Mouse (Mus musculus): ENCODE data around the gene Cic.

The Cic gene

GRCm38 (mm10) chr7:25267301-25267750 is at the start of gene Cic:
TSS of gene Cic (plus strand) at chr7:25267704.
- DNase-seq (ENCODE audit: low read depth, low spot score) = peak; percentile 100

- DNase-seq (ENCODE audit: low read depth, low spot score) = peak; percentile 78
Measured at GRCm38 (mm10) chr7:25218705-25219415, 48.6 kb upstream of the Cic start.

GRCm38 (mm10) chr7:25219416-25219750 is 48.1 kb upstream of the Cic start:
- DNase-seq (ENCODE audit: low read depth, low spot score) = no peak

GRCm38 (mm10) chr7:25219756-25220456 is 47.6 kb upstream of the Cic start:
- DNase-seq (ENCODE audit: low read depth, low spot score) = peak; percentile 98

GRCm38 (mm10) chr7:25220457-25221101 is 46.9 kb upstream of the Cic start, which contains the start of gene Dedd2:
TSS of gene Dedd2 (minus strand) at chr7:25220615.
- DNase-seq (ENCODE audit: low read depth, low spot score) = peak; percentile 61

GRCm38 (mm10) chr7:25221102-25221883 is 46.2 kb upstream of the Cic start, which contains the start of gene Zfp526:
TSS of gene Zfp526 (plus strand) at chr7:25221425.
- peak; percentile 99 for DNase-seq (ENCODE audit: low read depth, low spot score)

GRCm38 (mm10) chr7:25222275-25222967 is 45.1 kb upstream of the Cic start:
- no peak for DNase-seq (ENCODE audit: low read depth, low spot score)

- no peak for DNase-seq (ENCODE audit: low read depth, low spot score)
Measured at GRCm38 (mm10) chr7:25227523-25228300, 39.8 kb upstream of the Cic start.

GRCm38 (mm10) chr7:25230690-25231285 is 36.7 kb upstream of the Cic start:
- no peak for DNase-seq (ENCODE audit: low read depth, low spot score)

GRCm38 (mm10) chr7:25232101-25232648 is 35.3 kb upstream of the Cic start:
- peak; percentile 40 for DNase-seq (ENCODE audit: low read depth, low spot score)

- DNase-seq (ENCODE audit: low read depth, low spot score) = no peak
Measured at GRCm38 (mm10) chr7:25233061-25233460, 34.4 kb upstream of the Cic start.

- no peak for DNase-seq (ENCODE audit: low read depth, low spot score)
Measured at GRCm38 (mm10) chr7:25235526-25235925, 32.0 kb upstream of the Cic start.

GRCm38 (mm10) chr7:25237249-25238014 is 30.1 kb upstream of the Cic start, which contains the start of gene Gsk3a:
TSS of gene Gsk3a (minus strand) at chr7:25237851.
- DNase-seq (ENCODE audit: low read depth, low spot score) = peak; percentile 98

- peak; percentile 97 for DNase-seq (ENCODE audit: low read depth, low spot score)
Measured at GRCm38 (mm10) chr7:25238015-25238706, 29.3 kb upstream of the Cic start.

GRCm38 (mm10) chr7:25238829-25239623 is 28.5 kb upstream of the Cic start:
- DNase-seq (ENCODE audit: low read depth, low spot score) = peak; percentile 92

GRCm38 (mm10) chr7:25240631-25241030 is 26.9 kb upstream of the Cic start:
- DNase-seq (ENCODE audit: low read depth, low spot score) = no peak

GRCm38 (mm10) chr7:25241062-25241461 is 26.4 kb upstream of the Cic start:
- peak; percentile 70 for DNase-seq (ENCODE audit: low read depth, low spot score)

All from ZHBTc4 (cell line).